Mouse (Mus musculus) cortical plate, adult 2 months (tissue): ENCODE data around the gene Samd4b. TPM values are rescaled to one million over a fixed set of nuclear protein-coding genes. Genes with fewer than 3 reads are reported as not detected.
"Not testable (repeated sequence)": the region's sequence is repeated elsewhere in the genome, so short reads cannot be mapped to it uniquely, and the experiment has no call there.

Experiments
- H3K27ac ChIP-seq: fragments of 200-500 bp; 2 replicates; pipeline ENCODE4 v1.5.1; 2012; ENCODE audit warnings: low read length, control low read depth, inconsistent platforms; ENCODE audit not compliant: insufficient read depth
- H3K4me1 ChIP-seq: fragments of 200-500 bp; 2 replicates; pipeline ENCODE4 v1.6.1; 2011; ENCODE audit warnings: low read length; ENCODE audit not compliant: control insufficient read depth, insufficient read depth
- H3K4me3 ChIP-seq: fragments of 200-500 bp; 2 replicates; pipeline ENCODE4 v1.5.1; 2011; ENCODE audit warnings: mild to moderate bottlenecking, low read length, control low read depth; ENCODE audit not compliant: insufficient read depth
- CTCF ChIP-seq: fragments of 200-500 bp; IDR thresholded peaks from 2 replicates; pipeline ENCODE4 v1.5.1; 2011; ENCODE audit warnings: mild to moderate bottlenecking, control low read depth, low read length; ENCODE audit not compliant: insufficient read depth; ENCODE audit errors: extremely low read depth
- POLR2A ChIP-seq: fragments of 200-500 bp; IDR thresholded peaks from 2 replicates; pipeline ENCODE4 v1.6.1; 2011; ENCODE audit warnings: mild to moderate bottlenecking, low read length, control low read depth; ENCODE audit not compliant: insufficient read depth; ENCODE audit errors: extremely low read depth
- polyA plus RNA-seq: library from polyadenylated mRNA; depleted of rRNA; stranded (reverse); fragments of >200 nt; gene quantifications from 2 replicates; pipeline ENCODE4 v1.2.3, GENCODE M21; 2012

Gene Samd4b
- polyA plus RNA-seq, 1 experiment: 63.8 TPM

- H3K27ac ChIP-seq: no peak overlapping the region
- H3K4me3 ChIP-seq: no peak overlapping the region
- TF ChIP-seq CTCF (no peak), POLR2A (no peak)
- H3K4me1 ChIP-seq: peaks cover 1% of the 10 kb centered on the region; the same call in 1 of the 2 replicates
These were observed 65.9 kb downstream of the Samd4b start for GRCm38 (mm10) chr7:28532005-28532404.

DNA sequence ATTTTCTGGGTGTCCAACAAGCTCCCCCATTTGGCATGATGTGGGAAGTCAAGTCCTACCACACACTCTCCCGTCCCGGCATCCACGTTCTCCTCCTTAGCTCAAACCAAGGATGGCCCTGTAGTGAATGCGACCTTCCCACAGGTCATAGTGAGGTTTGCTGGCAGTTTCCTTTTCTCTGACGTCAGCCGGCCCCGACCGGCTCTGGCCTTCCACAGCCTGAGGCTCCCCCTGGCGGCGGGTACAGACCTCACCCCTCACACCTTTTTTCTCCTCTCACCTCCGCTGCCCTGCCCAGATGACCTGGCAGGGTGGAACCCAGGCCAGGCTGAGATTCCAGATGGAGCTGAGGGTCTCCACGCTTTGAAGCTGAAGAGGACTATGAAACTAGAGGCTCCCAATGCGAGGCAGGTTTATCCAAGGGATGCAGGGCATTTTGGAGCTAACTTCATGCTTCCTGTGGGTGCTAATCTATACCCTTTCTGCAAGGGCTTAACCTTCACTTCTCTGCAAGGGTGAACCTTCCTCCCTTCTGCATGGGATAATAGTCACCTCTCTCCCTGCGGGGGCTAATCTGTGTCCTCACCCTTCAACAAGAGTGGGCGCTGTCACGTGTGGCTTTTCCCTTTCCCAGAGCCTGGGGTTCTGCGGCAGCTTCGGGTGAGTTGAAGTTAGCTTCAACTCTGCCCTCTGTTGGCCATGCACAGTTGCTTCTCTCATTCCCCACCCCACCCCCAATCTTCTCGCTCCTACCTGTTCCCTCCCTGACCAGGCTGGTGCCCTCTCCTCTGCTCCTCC is 69.8 kb downstream of the Samd4b start:
- TF ChIP-seq CTCF (peak; percentile 47; the same call in 1 of the 2 replicates), POLR2A (no peak)
- Histone ChIP-seq H3K4me3 (no peak overlapping the region), H3K4me1 (peaks cover 1% of the 10 kb centered on the region; the same call in 1 of the 2 replicates), H3K27ac (no peak overlapping the region)

GRCm38 (mm10) chr7:28522536-28522935 is 75.4 kb downstream of the Samd4b start, which contains the start of gene Ifnl3:
Gene Ifnl3, plus strand, starts transcription at chr7:28522836.
- H3K4me1 ChIP-seq, H3K27ac ChIP-seq, H3K4me3 ChIP-seq: not testable (repeated sequence)

DNA sequence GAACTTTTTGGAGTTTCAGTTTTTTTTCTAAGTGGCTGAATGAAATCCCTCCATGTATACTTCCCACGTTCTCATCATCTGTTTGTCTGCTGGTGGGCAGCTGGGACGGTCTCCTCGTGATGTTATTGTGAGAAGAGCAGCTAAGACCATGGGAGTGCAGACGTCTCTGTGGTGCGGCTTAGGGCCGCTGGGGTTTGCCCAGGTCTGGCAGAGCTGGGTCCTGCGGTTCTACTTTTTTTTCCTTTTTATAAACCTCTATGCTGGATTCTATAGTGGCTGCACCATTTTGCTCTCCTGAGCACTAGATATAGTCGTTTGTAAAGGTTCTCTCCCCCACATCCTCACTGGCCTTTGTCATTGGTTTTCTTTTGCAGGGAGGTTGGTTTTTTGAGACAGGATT is 86.5 kb downstream of the Samd4b start:
- no peak overlapping the region for H3K27ac ChIP-seq
- H3K4me1 ChIP-seq: no peaks in the 10 kb centered on the region
- no peak overlapping the region for H3K4me3 ChIP-seq
- TF ChIP-seq POLR2A (no peak), CTCF (no peak)

- H3K4me3 ChIP-seq, H3K4me1 ChIP-seq, H3K27ac ChIP-seq: not testable (repeated sequence)
These were observed 87.5 kb downstream of the Samd4b start, which contains the start of gene Ifnl2 for GRCm38 (mm10) chr7:28510405-28510974. Gene Ifnl2, minus strand, starts transcription at chr7:28510455.

- H3K4me3 ChIP-seq, H3K27ac ChIP-seq, H3K4me1 ChIP-seq: not testable (repeated sequence)
These were observed 88.8 kb downstream of the Samd4b start for GRCm38 (mm10) chr7:28509121-28509520.

DNA sequence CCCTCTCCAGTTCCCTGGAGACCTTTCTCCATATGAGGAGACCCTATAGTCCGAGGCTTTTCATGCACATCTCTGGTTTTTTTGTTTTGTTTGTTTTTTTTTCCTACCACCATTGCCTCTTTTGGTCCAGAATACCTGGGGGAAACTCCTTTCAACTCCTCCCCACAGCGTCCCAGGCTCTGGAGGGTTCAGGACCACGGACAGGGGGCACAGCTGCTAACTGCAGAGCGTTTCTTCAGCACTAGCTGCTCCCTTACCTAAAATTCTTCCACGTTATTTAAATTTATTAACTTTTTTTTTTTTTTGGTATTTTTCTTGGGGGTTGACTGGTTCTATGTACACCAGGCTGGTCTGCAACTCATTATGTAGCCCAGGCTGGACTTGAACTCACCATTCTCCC is 92.4 kb downstream of the Samd4b start:
- Histone ChIP-seq H3K27ac (no peak overlapping the region), H3K4me3 (no peak overlapping the region), H3K4me1 (no peaks in the 10 kb centered on the region)
- TF ChIP-seq POLR2A: no peak
- TF ChIP-seq CTCF: no peak

- TF ChIP-seq POLR2A (no peak), CTCF (no peak)
- Histone ChIP-seq H3K4me3 (no peak overlapping the region), H3K4me1 (no peaks in the 10 kb centered on the region), H3K27ac (no peak overlapping the region)
These were observed 102.5 kb downstream of the Samd4b start for GRCm38 (mm10) chr7:28495426-28495825.

DNA sequence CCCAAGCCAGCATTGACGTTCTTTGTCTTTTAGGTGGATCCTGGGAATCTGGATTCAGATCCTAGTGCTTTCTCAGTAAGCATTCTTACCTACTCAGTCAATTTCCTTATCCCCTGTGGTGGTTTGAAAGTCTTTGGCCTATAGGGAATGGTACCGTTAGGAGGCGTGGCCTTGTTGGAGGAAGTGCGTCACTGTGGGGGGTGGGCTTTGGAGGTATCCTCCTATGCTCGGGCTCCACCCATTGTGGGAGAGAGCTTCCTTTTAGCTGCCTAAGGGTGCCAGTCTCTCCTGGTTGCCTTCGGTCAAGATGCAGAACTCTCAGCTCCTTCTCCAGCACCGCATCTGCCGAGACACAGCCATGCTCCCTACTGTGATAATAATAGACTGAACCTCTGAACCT is 105.6 kb downstream of the Samd4b start:
- TF ChIP-seq POLR2A (no peak), CTCF (no peak)
- Histone ChIP-seq H3K27ac (no peak overlapping the region), H3K4me3 (no peak overlapping the region), H3K4me1 (no peaks in the 10 kb centered on the region)

DNA sequence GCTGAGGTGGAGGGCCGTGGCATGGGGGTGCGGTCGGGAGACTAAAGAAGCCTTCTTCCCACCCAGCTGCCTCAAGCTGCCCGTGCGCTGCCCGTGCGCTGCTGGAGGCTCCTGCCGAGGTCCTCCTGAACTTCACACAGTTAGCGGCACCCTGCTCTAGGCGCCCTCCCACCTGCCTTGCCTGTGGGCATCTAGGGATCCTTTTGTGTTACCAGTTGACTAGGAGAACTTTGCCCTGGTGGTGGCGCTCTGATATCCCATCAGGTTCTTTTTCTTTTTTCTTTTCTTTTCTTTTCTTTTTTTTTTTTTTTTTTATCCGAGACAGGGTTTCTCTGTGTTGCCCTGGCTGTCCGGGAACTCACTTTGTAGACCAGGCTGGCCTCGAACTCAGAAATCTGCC is 107.0 kb downstream of the Samd4b start:
- Histone ChIP-seq H3K4me1 (no peaks in the 10 kb centered on the region), H3K4me3 (no peak overlapping the region), H3K27ac (no peak overlapping the region)
- TF ChIP-seq CTCF: no peak
- TF ChIP-seq POLR2A: no peak
